Mouse (Mus musculus) right cerebral cortex, postnatal 10 days (tissue): ENCODE results near the gene 4930404N11Rik.
A peak's percentile ranks its signal among the peaks of the same experiment; 100 is the strongest.

Experiments used
- DNase-seq, 2 experiments: peaks; one replicate each; pipeline ENCODE4 v3.0.0; 2021; ENCODE audit warnings: low spot score in 2 of 2

The 4930404N11Rik gene

DNA sequence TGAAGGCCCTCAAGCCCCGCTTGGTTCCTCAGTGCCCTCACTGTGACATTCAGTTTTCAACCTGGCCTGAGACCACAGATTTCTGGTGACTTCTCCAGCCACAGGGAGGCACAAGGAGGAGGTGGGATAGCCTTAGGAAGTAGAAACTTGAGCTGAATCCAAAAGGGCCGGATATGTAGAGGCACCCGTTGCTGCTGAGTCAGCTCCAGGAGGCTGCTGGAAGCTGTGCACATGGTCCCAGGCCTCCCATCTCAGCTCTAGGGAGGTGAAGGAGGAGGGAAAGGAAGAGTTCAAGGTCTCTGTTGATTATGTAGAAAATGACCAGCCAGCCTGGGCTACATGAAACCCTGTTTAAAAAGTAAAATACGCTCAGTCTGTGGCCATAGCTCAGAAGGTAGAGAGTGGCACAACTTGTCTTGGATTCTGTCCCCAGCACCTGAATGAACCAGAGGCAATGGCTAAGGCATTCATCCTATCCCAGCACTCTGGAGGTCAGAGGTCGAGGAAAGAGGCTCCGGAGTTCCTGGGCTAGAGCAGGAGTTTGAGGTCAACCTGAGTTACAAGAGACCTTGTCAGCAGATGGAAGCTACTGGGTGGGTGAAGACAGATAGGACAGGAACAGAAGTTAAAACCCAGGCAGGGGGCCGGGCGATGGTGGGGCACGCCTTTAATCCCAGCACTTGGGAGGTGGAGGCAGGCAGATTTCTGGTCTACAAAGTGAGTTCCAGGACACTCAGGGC is 10.7 kb downstream of the 4930404N11Rik start:
- peak in 1 of 2 experiments; percentile 34 for DNase-seq

DNA sequence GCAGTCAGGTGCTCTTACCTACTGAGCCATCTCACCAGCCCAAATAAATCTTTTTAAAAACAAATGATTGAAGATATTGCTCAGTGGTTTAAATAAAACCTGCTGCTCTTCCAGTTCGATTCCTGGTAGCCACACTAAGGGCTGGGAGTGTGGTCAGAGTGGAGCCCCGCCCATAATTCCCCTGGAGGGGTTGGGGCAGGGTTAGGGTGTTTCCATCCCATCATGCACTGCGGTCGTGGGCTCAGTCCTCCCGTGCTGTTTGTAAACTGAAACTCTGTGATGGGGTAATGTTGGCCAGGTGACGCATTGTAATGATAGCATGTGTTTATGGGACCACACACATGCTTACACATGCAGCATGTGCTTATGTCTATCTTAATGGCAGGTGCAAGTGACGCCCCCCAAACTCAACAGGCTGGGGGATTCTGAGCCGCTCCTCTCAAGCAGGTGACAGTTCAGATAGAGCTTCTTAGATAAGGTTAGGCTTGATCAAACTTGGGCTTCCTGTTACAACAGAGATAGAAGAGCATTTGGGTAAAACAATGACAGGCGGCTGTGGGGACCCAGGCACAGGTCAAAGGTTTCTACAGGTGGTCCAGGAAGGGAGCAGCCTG is 13.8 kb downstream of the 4930404N11Rik start:
- DNase-seq: no peak

DNA sequence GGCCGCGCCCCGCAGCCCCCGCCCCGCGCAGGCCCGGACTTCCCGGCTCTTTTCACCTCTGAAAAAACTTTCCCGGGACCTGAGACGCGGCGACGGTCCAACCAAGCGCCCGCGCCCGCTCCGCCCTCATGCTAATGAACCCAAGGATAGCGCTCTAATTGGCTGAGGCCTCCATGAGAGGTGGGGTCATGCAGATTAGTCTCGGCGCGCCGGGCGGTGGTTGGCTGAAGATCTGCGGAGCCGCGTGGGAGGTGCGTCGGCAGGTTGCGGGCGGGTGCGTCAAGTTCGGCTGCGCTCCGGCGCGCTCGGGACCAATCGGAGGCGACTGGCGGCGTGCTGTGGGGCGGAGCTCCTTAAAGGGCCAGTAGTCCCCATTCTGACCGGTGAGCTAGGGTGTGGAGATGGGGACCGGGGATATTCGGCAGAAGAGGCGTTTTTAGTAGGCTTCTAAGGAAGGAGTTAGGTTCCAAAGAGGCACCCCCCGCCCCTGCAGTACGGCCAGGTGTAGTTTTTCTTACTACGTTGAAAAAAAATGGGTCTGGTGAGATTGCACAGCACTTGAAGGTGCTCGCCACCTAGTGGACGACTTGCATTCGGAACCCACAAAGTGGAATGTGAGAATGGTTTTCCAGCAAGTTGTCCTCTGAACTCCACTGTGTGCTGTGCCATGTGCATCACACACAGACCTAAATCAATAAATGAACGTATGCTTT is 15.1 kb downstream of the 4930404N11Rik start, which contains the start of gene Hmg20b:
Hmg20b (minus strand) TSS at position 130 of the 713 bp plus-strand sequence.
- peak; percentile 100 for DNase-seq

DNA sequence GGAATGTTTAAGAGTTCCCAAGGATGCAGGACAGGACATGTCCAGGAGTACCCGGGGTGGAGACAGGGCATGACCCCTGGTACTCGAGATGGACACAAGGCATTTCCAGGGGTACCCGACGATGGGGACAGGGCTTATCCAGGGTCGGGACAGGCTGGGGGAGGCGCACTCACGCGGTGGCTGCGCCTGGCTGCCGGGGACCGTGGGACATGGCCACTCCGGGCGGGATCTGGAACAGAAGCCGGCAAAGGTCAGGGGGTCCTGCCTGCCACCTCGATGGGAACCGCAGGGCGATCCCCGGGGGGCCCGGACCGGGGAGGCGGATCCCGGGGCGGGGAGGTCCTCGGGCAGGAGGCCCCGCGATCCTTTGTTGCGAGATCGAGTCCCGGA is 15.7 kb downstream of the 4930404N11Rik start:
- no peak for DNase-seq

DNA sequence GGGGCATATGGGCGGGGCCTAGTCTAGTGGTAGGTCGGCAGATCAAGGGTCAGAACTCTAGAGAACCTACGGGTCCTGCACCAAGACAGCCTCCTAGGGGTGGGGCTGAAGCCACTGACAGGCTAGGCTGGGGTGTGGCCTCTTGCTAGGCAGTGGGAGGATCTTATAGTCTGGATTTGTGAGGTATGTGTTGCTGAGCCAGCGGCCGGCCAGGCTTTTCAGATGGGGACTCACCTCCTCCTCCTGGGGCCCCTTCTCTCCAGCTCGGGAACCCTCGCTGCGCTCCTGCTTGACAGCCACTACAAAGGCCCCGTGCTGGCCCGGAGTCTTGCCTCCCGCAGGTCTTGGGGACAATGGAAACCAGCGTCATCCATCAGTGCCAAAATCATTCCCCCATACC is 16.5 kb downstream of the 4930404N11Rik start:
- DNase-seq: no peak

DNA sequence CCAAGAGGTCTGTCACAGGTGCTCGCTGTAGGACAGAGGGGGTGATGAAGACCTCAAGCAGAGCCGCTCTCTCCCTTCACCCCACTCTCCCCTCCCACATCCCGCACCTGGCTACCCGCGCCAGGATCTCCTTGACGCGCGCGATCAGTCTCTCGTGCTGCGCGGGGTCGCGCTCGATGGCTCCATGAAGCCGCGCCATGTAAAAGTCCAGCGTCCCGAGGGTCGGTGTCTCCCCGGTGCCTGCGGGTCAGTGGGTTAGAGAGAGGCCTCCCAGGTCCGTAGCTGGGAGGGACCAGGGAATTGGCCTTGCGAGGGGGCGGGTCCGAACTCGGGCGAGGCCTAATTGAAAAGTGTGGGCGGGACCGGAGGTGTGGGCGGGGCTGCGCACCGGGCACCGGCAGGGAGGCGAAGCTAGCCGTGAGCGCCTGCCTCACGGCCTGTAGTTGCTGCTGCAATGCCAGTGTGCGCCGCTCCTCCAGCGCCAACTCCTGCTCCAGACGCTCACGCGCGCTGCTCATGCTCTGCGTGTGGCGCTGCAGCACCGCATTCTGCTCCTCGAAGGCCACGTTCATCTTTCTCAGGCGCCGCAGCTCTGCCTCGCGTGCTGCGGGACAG is 19.1 kb downstream of the 4930404N11Rik start:
- DNase-seq: peak; percentile 81 to 85

DNA sequence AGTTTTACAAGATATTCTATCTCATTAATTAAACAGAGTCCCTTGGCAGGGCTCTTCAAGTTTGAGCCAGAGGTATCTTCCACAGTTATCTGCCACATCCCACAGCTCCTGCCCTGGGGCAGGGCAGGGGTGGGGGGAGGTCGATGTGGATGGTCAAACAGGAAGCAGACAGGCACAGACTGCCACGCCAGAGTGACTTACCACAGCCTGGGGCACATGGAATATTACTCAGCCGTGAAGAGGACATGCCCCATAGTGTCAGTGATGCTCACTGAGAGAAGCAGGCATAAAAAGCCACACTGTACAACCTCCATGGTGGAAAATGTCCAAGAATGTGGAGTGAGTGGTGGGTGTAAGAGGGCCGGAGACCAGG is 20.5 kb downstream of the 4930404N11Rik start:
- no peak for DNase-seq

DNA sequence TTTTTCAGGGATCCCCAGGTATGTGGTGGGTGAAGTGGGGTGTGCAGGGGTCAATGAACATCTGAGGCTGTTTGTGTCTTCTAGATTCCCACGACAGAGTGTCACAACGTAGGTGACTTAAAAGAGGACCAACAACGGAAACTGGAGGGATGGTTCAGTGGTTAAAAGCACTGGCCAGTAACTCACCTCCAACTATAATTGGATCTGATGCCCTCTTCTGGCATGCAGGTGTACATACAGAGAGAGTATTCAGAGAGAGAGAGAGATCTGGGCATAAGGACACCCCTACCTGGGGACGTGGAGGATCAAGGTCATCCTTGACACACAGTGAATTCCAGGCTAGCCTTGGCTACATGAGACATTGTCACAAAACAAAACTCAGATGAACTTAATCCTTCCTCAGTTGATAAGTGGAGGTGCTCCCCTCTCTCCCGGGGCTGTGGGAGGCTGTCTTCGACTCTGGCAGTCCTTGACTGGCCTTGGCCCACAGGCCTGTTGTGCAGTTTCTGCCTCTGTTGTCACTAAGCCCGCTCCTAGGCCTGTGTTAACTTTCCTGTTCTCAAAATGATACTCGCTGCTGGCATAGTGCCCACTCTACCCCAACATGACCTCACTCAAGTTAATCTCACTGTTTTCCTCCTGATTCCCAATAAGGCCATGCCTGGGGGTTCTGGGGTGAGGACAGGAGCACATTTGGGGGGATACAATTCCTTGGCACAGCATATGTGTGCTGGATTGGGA is 21.0 kb downstream of the 4930404N11Rik start:
- DNase-seq: no peak

DNA sequence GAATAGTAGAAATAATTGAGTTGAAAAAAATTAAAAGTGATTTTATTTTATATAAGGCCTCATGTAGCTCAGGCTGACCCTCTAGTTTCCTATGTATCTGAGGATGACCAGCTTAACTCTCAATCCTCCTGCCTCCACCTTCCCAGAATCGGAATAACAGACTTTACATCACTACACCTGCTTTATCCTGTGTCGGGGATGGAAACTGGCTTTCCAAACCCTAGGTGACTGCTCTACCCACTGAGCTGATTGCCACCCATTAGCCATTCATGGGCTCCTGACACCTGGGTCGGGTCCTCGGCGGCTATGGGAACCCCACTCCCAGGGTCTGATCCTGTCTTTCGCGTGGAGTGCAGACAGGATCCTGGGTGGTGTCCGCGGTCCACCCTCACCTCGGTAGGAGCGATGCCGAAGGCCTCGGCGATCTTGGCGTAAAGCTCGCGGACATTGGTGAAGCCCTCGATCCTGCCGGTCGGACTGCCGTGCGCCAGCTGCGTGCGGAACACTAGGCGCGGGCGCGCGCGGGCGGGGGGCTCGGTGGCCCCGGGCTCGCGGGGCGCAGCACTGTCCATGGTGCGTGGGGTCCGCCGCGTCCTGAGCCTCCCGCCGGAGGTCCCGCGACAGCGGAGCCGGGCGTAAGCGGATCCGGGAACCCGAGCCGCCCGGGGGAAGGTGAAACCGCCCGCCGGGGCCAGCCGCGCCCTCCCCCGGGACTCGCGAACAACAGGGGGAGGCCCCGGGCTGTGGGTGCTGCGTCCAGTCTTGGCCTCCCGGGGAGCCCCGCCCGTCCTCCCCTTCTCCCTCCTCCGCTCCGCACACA is 22.7 kb downstream of the 4930404N11Rik start, which contains the start of gene Gipc3:
Gipc3 (minus strand) TSS at position 581 of the 820 bp plus-strand sequence.
- DNase-seq: no peak

DNA sequence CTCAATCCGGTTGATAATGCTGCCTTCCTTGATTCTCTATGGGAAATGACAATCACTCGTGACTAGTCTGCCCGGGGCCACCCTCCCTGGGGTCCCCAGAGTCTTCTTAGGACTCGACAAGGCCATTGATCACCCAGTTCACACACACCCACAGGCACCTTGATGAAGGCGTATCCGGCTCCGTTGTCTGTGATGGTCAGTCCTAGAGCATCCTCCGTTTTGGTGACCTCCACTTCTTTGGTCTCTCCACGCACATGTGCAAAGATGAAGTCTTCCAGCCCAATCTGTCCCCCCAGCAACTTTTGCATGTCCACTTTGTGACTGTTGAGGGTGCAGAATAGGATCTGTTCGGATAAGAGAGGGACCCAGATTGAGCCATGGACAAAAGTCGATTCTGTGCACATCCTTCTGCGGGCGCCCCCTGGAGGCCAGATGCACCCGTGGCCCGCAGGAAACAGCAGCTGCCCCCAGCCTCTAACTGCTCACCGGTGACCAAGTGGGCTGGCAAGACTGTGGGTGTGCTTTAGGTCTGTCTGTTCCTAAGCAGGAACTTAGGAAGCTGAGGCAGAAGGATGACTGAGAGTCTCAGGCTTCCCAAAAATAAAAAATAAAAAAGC is 24.2 kb downstream of the 4930404N11Rik start:
- DNase-seq: peak in 1 of 2 experiments; percentile 68

DNA sequence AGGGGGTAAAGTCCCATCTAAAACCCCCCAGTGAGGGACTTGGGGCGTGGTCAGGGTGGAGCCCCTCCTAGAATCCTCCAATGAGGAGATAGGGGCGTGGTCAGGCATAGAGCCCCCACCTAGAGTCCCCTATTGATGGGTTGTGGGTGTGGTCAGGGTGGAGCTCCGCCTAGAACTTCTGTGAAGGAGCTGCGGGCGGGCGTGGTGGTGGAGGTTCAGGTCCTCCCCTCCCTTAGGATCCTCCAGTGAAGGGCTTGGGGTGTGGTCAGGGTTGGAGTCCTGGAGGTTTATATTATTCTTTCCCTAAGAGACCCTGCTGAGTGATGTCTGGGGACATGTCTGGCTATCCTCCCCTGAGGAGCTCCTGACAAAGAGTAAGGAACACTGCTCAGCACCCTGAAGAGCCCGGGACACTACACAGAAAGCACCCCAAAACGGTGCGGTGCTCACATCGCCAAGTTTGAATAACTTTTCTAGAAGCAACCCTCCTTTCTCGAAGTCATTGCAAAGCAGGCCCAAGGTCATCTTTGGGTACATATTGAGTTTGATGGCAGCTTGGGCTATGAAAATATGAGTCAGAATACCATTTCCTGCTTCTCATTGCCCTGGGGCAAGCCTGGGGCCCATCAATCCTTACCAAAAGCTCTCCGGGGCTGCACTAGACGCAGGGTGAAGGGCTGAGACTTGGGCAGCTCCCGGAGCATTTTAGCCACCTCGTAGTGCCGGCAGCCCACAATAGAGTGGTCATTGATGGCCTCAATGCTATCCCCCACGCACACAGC is 24.9 kb downstream of the 4930404N11Rik start:
- no peak for DNase-seq

DNA sequence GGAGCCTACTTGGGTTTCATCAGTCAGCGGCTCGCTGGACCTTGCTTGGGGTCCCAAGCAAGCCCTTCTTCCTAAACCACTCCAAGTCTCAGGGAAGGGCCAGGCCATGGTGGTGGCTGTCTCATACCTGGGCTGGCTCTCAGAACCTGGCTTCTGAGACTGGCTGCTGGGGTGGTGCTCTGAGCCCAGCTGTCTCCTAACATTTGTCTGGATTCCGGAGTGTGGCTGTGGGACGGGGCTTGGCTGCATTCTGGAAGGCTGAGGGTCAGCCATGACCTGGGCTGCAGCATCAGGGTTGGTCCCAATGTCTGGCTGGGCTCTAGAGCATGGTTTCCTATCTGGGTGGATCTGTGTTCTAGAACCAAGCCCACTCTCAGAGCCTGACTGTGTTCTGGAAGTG is 29.1 kb downstream of the 4930404N11Rik start:
- no peak for DNase-seq

DNA sequence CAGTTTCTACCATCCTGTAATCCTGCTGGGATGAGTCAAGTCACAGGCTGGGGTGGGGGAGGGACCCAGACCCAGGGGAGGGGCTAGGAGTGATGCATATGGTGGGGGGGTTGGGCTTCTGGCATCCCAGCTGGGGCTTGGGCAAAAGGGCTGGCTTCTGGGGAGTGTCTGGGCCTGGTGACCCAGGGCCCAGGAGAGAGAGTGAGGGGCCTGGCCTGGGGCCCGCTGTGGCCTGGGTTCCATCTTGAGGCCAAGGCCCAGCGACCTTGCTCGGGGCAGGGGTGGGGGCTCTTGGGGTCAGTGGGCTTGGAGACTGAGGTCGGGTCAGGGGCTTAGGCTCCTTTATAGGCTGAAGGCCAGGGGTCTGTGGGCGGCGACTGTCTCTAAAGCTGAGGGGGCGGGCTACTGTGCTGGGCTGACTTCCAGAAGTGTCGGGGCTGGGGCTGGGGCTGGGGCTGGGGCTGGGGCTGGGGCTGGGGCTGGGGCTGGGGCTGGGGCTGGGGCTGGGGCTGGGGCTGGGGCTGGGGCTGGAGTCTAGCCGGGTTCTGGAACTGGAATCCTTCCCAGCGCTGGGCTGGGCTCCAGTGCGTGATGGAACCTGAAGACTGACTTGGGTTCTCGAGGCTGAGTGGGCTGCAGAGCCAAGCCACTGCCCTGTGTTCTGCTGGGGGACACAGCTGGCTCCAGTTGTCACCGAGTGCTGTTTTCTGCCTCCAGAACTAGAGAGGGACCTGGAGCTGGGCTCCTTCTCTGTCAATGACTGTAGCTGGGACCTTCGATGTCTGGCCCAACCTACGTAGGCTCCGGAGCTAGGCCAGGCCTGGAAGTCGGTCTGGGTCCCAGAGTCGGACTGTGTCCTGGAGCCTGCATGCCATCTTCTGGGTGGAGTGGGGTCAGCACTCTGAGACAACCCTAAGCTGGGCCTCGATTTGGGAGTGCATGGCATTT is 29.9 kb downstream of the 4930404N11Rik start:
- no peak for DNase-seq

DNA sequence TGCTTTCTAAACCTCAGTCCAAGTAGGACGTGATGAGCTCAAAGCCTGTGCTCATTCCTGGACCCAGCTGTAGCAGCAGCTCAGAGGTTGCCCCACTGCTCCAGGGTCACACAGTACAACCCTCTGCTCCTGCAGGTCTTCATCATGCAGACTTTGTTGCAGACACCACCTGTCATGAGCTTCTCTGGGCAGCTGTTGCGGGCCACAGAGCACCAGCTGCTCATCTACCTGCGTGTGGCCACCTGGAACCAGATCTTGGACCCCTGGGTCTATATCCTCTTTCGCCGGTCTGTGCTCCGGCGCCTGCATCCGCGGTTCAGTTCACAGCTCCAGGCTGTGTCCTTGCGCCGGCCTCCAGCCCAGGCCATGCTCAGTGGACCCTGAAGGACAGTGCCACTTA is 31.3 kb downstream of the 4930404N11Rik start:
- DNase-seq: no peak

DNA sequence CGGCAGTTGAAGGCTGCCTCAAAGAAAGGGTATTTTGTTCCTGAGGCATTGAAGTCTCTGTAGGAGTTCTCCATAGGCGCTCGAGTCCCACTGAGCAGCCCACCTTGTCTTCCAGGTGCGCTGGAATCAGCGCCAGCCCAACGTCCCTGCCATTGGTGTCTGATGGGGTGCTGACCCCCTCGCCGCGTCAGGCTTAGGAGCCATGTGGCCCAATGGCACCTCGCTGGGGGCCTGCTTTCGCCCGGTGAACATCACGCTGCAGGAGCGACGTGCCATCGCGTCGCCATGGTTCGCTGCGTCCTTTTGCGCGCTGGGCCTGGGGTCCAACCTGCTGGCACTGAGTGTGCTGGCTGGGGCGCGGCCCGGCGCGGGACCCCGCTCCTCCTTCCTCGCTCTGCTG is 33.3 kb downstream of the 4930404N11Rik start:
- DNase-seq: no peak

DNA sequence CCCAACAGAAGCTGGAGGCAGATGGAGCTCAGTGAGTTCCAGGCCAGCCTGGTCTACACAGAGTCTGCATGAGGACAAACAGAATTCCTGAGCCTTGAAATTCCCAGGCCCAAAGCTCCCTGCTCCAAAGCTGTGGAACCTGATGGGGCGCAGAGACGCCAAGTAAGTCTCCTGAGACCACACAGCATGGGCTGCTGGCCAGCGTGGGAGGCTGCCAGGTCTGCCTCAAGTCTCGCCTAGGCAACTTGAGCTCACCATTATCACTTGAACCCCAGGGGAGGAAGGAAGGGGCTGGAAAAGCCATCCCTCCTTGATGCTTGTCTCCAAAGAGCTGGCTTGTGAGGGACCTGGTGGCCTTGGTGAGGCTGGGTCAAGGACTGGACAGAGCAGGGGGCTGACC is 35.6 kb downstream of the 4930404N11Rik start:
- no peak for DNase-seq

DNA sequence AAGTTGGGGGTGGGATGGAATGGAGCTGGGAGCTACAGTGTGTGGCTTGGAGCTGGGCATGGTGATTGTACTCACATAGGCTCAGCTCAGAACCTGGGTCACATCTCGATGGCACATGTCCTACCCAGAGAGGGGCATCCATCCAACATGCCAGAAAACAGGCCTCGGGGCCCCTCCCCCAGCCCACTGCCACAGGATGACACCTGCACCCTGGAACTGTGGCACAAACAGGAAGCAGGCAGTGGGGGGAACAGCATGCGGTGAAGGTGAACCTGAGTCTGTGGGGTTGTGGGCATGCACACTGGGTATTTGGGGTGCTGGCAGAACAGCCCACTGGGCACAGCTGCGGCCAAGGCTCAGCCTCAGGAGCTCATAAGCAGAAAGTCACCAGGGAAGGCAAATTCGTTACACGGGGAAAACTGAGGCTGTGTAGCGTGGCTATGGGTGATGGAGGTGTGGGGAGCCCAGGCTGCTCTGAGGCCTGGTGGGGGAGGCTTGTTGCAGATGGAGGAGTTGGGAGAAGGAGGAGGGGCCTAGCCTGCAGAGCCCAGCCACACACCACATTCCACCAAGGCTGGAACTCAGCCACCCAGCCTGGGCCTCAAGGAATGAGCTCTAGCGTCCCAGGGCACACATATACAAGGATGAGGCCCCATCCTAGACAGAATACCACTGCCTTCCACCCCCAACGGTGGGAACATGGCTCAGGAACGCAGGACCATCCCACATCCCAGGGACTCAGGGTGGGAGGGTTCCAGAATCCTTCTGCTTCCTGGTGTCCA is 36.2 kb downstream of the 4930404N11Rik start:
- no peak for DNase-seq

DNA sequence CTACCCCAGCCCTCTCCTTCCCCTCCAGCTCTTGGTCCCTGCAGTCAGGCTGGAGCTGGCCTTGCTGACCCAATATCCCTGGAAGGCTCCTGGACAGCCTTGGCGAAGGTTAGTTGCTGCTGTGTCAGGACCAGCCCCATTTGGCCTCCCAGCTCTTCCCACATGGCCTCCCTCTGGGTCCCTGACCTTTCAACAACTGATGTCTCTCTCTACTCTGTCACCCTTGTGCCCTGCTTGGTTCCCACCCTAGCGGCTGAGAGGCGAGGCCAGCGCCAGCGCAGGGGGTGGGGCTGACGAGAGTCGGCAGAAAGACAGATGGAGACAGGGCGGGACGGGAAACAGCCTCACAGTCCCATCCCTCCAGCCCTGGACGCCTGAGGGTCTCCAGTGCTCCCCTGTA is 37.2 kb downstream of the 4930404N11Rik start, which contains the start of gene Tbxa2r:
Tbxa2r (plus strand) TSS at position 346 of the 400 bp plus-strand sequence.
- no peak for DNase-seq
